Mouse (Mus musculus): ENCODE data around the gene Elovl1. TPM values are rescaled to one million over a fixed set of nuclear protein-coding genes. Genes with fewer than 3 reads are reported as not detected.

The Elovl1 gene
- 148 and 265 TPM in 2 replicates for polyA plus RNA-seq (2012; ENCODE audit: insufficient read depth, low replicate concordance)

DNA sequence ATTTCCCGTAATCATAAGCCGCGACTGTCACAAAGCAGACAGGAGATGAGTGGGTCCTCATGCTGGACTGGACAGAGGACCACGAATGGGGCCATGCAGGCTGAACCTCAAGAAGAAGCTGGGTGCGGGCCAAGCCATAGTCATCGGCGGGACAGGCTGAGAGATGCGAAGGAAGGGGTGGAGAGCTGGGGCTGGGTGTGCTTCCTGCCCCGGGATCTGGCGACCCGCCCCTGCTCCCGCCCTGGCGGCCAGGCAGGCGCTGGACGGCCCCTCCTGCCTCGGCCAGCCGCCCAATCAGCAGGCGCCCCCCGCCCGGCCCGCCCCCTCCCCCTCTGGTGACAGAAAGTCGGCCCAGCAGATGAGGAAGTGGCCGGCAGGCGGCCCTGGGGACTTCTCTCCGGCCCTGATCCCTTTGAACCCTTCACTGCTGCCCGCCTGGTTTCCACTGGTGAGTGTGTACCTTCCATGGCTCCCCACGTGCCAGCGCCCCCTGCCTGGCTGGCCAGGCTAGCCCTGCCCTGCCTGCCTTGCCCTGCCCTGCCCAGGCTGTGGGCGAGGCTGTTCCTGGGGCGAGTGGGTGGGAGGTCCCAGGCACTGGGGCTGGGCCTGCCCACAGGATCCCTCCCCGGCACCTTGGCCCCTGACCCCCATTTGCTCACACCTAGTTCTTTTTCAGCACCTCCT is at the start of gene Elovl1:
Gene Elovl1, plus strand, starts transcription at position 326 of the 684 bp plus-strand sequence.
- TF ChIP-seq FLI1 (IDR thresholded peaks at IDR 0.05; ENCODE audit: low read length), result no peak
- no peak for TF ChIP-seq GATA1 (IDR thresholded peaks at IDR 0.05; ENCODE audit: borderline replicate concordance, low read length)
- no peaks in the 10 kb centered on the region for H3K27me3 ChIP-seq (replicated peaks)
- peaks cover 78% of the 10 kb centered on the region for H3K4me1 ChIP-seq
- no peaks in the 10 kb centered on the region for H3K9me3 ChIP-seq
- peak within 1 kb of the TSS; percentile 98 for H3K4me3 ChIP-seq (replicated peaks)
- H3K36me3 ChIP-seq (replicated peaks; ENCODE audit: low read length), result peaks cover 64% of the 10 kb centered on the region

DNA sequence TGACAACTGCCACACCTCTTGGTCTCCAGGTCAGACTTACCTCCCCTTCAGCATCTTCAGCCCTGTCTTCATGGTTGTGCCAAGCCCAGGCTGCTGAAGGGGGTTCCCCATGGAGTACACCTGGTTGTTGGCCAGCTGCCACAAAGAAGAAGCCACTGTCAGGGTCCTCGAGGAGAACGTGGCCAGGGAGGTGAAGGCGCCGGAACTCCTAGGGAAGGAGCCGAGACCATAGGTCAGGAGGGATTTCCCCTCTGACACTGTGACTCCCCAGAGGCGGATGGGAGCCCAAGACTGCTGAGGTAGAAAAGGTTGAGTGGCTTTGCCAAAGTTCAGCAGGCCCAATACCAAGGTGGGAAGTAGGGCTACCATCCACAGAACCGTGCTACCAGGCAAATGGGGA is 44.6 kb upstream of the Elovl1 start:
- H3K27me3 ChIP-seq (replicated peaks), result no peaks in the 10 kb centered on the region
- H3K4me3 ChIP-seq (replicated peaks), result no peak overlapping the region
- TF ChIP-seq GATA1 (IDR thresholded peaks at IDR 0.05; ENCODE audit: borderline replicate concordance, low read length) (no peak), FLI1 (IDR thresholded peaks at IDR 0.05; ENCODE audit: low read length) (no peak)
- H3K9me3 ChIP-seq, result no peaks in the 10 kb centered on the region
- no peaks in the 10 kb centered on the region; the same call in 1 of the 2 replicates for H3K4me1 ChIP-seq
- H3K36me3 ChIP-seq (replicated peaks; ENCODE audit: low read length), result peaks cover 99% of the 10 kb centered on the region

DNA sequence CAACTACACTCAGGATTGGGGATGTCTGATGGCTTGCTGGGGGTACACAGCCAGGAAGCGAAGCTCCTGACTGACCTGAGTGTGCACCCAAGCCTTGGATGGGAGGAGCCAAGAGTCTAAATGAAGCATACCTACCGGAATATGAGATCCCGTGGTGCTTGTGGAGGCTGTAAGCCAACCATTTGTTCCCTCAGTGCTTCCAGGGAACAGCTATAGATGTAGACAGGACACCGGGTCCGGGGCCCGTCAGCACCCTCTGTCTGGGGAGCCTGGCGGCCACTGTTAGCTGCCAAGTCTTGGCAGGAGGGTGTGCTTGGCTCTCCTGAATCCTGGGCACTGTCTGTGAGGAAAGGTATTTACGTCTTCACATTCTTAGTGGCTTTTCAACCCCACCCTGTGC is 40.6 kb upstream of the Elovl1 start:
- no peaks in the 10 kb centered on the region for H3K27me3 ChIP-seq (replicated peaks)
- H3K4me3 ChIP-seq (replicated peaks), result no peak overlapping the region
- no peak for TF ChIP-seq FLI1 (IDR thresholded peaks at IDR 0.05; ENCODE audit: low read length)
- no peak for TF ChIP-seq GATA1 (IDR thresholded peaks at IDR 0.05; ENCODE audit: borderline replicate concordance, low read length)
- no peaks in the 10 kb centered on the region for H3K4me1 ChIP-seq
- H3K36me3 ChIP-seq (replicated peaks; ENCODE audit: low read length), result peaks cover 100% of the 10 kb centered on the region
- H3K9me3 ChIP-seq, result no peaks in the 10 kb centered on the region

DNA sequence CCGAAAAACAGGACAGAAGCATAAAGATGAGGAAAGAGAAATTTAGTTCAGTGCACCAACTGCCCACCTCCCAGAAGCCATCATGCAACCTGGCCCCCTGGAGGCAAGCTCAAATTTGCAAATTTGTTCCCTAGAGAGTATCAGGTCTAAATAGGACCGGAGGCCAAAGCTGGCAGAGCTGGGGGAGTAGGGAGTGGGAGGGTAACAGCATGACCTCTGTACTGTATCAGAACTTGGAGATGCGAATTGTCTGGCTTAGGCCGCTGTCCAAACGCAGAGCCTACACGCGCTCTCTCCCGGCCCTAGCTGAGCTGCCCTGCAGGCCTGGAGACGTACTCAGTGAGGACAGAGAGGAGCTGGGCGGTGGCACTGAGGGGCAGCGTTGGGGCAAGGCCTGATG is 37.7 kb upstream of the Elovl1 start:
- Histone ChIP-seq H3K9me3 (no peaks in the 10 kb centered on the region), H3K4me1 (peaks cover 7% of the 10 kb centered on the region), H3K36me3 (replicated peaks; ENCODE audit: low read length) (peaks cover 100% of the 10 kb centered on the region), H3K4me3 (replicated peaks) (no peak overlapping the region), H3K27me3 (replicated peaks) (no peaks in the 10 kb centered on the region)
- TF ChIP-seq FLI1 (IDR thresholded peaks at IDR 0.05; ENCODE audit: low read length) (no peak), GATA1 (IDR thresholded peaks at IDR 0.05; ENCODE audit: borderline replicate concordance, low read length) (no peak)

DNA sequence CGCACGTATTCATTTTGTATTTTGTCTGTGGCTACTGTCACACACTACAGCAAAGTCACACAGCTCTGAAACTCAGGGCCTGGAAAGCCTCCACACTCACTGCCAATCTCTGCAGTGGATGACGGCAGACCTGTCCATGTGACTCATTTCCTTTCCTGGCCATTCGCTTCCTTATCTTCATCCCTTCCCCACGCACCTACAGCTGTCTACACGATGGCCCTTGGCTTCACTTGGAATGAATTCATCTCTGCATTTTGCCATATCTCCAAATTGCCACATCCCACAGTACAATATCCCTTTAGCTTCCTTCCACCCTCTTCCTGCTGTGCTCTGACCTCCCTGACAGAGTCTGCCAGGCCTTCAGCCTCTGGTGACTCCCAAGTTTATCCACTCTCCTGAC is 33.4 kb upstream of the Elovl1 start:
- Histone ChIP-seq H3K9me3 (no peaks in the 10 kb centered on the region), H3K27me3 (replicated peaks) (no peaks in the 10 kb centered on the region), H3K4me3 (replicated peaks) (no peak overlapping the region), H3K4me1 (peaks cover 7% of the 10 kb centered on the region), H3K36me3 (replicated peaks; ENCODE audit: low read length) (peaks cover 99% of the 10 kb centered on the region)
- TF ChIP-seq GATA1 (IDR thresholded peaks at IDR 0.05; ENCODE audit: borderline replicate concordance, low read length) (no peak), FLI1 (IDR thresholded peaks at IDR 0.05; ENCODE audit: low read length) (no peak)

DNA sequence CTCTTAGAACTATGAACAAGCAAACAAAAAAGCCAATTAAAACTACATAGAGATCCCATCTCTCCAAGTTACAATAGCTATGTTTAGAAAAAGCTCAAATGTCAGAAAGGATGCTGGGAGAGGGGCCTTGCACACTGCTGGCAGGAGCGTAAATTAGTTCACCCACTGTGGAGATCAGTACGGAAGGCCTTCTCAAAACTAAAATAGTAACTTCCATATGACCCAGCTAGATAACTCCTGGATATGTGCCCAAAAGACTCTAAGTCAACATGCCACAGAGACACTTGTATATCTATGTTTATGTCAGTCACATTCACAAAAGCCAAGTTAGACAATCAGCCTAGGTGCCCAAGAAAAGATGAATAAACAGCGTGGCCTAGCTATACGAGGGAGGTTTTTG is 32.6 kb upstream of the Elovl1 start:
- Histone ChIP-seq H3K4me3 (replicated peaks) (no peak overlapping the region), H3K9me3 (no peaks in the 10 kb centered on the region), H3K27me3 (replicated peaks) (no peaks in the 10 kb centered on the region), H3K4me1 (peaks cover 7% of the 10 kb centered on the region), H3K36me3 (replicated peaks; ENCODE audit: low read length) (peaks cover 99% of the 10 kb centered on the region)
- TF ChIP-seq FLI1 (IDR thresholded peaks at IDR 0.05; ENCODE audit: low read length) (no peak), GATA1 (IDR thresholded peaks at IDR 0.05; ENCODE audit: borderline replicate concordance, low read length) (no peak)

DNA sequence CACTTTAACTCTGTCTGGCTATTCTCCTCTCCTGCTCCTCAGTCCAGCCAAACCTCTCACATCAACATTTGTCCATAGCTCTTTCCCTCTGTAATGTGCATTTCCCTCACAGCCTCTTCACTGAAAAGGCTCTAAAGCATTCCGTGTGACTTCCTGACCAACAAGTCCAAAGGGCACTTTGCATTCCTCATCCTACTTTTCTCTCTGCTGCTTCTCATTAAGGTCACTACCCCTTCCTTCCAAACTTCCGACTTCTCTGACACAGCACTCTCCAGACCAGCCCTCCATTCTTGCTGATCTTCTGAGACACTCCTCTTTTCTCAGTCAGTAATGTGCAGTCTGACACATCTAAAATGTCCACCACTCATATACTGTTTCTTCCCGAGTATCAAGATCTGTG is 31.5 kb upstream of the Elovl1 start:
- TF ChIP-seq GATA1 (IDR thresholded peaks at IDR 0.05; ENCODE audit: borderline replicate concordance, low read length) (no peak), FLI1 (IDR thresholded peaks at IDR 0.05; ENCODE audit: low read length) (no peak)
- Histone ChIP-seq H3K9me3 (no peaks in the 10 kb centered on the region), H3K27me3 (replicated peaks) (no peaks in the 10 kb centered on the region), H3K36me3 (replicated peaks; ENCODE audit: low read length) (peaks cover 99% of the 10 kb centered on the region), H3K4me1 (peaks cover 7% of the 10 kb centered on the region), H3K4me3 (replicated peaks) (no peak overlapping the region)

DNA sequence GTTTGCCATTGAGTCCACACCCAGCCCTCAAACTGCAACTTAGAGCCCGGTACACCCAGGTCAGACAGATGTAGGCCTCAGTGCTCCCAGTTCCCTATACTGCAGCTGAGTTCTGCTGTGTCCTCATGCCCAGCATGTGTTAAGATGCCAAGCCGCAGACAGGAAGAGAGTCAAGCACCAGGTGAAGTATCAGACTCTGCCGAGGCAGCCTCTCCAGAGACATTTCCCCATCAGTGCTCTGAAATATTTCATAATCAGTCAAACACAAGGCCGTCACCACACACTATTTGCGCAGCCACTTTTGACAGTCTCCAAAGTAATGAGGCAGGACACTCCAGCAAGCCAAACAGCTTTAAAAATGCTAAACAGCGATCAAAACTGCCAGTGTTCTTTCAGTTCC is 29.5 kb upstream of the Elovl1 start:
- Histone ChIP-seq H3K36me3 (replicated peaks; ENCODE audit: low read length) (peaks cover 99% of the 10 kb centered on the region), H3K9me3 (no peaks in the 10 kb centered on the region), H3K4me1 (peaks cover 7% of the 10 kb centered on the region), H3K27me3 (replicated peaks) (no peaks in the 10 kb centered on the region), H3K4me3 (replicated peaks) (no peak overlapping the region)
- TF ChIP-seq FLI1 (IDR thresholded peaks at IDR 0.05; ENCODE audit: low read length), result no peak

GRCm38 (mm10) chr4:118401421-118401820 is 26.5 kb upstream of the Elovl1 start:
- Histone ChIP-seq H3K4me3 (replicated peaks) (no peak overlapping the region), H3K4me1 (peaks cover 2% of the 10 kb centered on the region; the same call in 1 of the 2 replicates), H3K27me3 (replicated peaks) (no peaks in the 10 kb centered on the region), H3K36me3 (replicated peaks; ENCODE audit: low read length) (peaks cover 86% of the 10 kb centered on the region), H3K9me3 (no peaks in the 10 kb centered on the region)
- TF ChIP-seq FLI1 (IDR thresholded peaks at IDR 0.05; ENCODE audit: low read length), result no peak
- TF ChIP-seq GATA1 (IDR thresholded peaks at IDR 0.05; ENCODE audit: borderline replicate concordance, low read length), result no peak

- no peaks in the 10 kb centered on the region for H3K9me3 ChIP-seq
- H3K4me3 ChIP-seq (replicated peaks), result no peak overlapping the region
- H3K4me1 ChIP-seq, result peaks cover 4% of the 10 kb centered on the region; the same call in 1 of the 2 replicates
- no peaks in the 10 kb centered on the region for H3K27me3 ChIP-seq (replicated peaks)
- no peak for TF ChIP-seq FLI1 (IDR thresholded peaks at IDR 0.05; ENCODE audit: low read length)
- no peak for TF ChIP-seq GATA1 (IDR thresholded peaks at IDR 0.05; ENCODE audit: borderline replicate concordance, low read length)
- peaks cover 83% of the 10 kb centered on the region for H3K36me3 ChIP-seq (replicated peaks; ENCODE audit: low read length)
These were observed 26.0 kb upstream of the Elovl1 start for GRCm38 (mm10) chr4:118401918-118402317.
